Mouse (Mus musculus): ENCODE results near the gene Qsox1. TPM values are rescaled to one million over a fixed set of nuclear protein-coding genes. Genes with fewer than 3 reads are reported as not detected.

Qsox1 gene
- polyA plus RNA-seq, 1 experiment from 2014 or later: 26.2 TPM

- Histone ChIP-seq H3K4me3 (no peak overlapping the region), H3K4me1 (peaks cover 20% of the 10 kb centered on the region), H3K36me3 (peaks cover 55% of the 10 kb centered on the region), H3K9me3 (replicated peaks) (no peaks in the 10 kb centered on the region), H3K27ac (no peak overlapping the region), H3K27me3 (replicated peaks) (no peaks in the 10 kb centered on the region), H3K9ac (no peak overlapping the region), H3K4me2 (no peak overlapping the region)
- peak; percentile 58; the same call in 1 of the 2 replicates for ATAC-seq
- 57% methylated on average over 11 of the region's 11 CpGs for WGBS (ENCODE audit: insufficient replicate concordance)
These were observed 15.8 kb downstream of the Qsox1 start for GRCm38 (mm10) chr1:155796757-155797405.

GRCm38 (mm10) chr1:155795791-155796233 is 16.9 kb downstream of the Qsox1 start:
- Histone ChIP-seq H3K4me1 (peaks cover 20% of the 10 kb centered on the region), H3K27ac (no peak overlapping the region), H3K4me2 (no peak overlapping the region), H3K27me3 (replicated peaks) (no peaks in the 10 kb centered on the region), H3K36me3 (peaks cover 55% of the 10 kb centered on the region), H3K9ac (no peak overlapping the region), H3K4me3 (no peak overlapping the region), H3K9me3 (replicated peaks) (no peaks in the 10 kb centered on the region)
- WGBS (ENCODE audit: insufficient replicate concordance): 81% methylated on average over 5 of the region's 5 CpGs
- no peak for ATAC-seq

- H3K9ac ChIP-seq: no peak overlapping the region
- H3K4me2 ChIP-seq: no peak overlapping the region
- no peaks in the 10 kb centered on the region for H3K9me3 ChIP-seq (replicated peaks)
- WGBS (ENCODE audit: insufficient replicate concordance): 73% methylated on average over 6 of the region's 6 CpGs
- no peaks in the 10 kb centered on the region for H3K27me3 ChIP-seq (replicated peaks)
- no peak for ATAC-seq
- H3K4me1 ChIP-seq: peaks cover 20% of the 10 kb centered on the region
- H3K27ac ChIP-seq: no peak overlapping the region
- H3K36me3 ChIP-seq: peaks cover 54% of the 10 kb centered on the region
- no peak overlapping the region for H3K4me3 ChIP-seq
These were observed 17.8 kb downstream of the Qsox1 start for GRCm38 (mm10) chr1:155794855-155795254.

- Histone ChIP-seq H3K4me1 (peaks cover 12% of the 10 kb centered on the region), H3K9me3 (replicated peaks) (no peaks in the 10 kb centered on the region), H3K27me3 (replicated peaks) (no peaks in the 10 kb centered on the region), H3K27ac (no peak overlapping the region), H3K4me2 (no peak overlapping the region), H3K4me3 (no peak overlapping the region), H3K36me3 (peaks cover 70% of the 10 kb centered on the region), H3K9ac (no peak overlapping the region)
- 0 out of 2 replicates have a peak, but pooled peaks have one; percentile 28 for ATAC-seq
- WGBS (ENCODE audit: insufficient replicate concordance): 60% methylated on average over 5 of the region's 5 CpGs
These were observed 20.8 kb downstream of the Qsox1 start for GRCm38 (mm10) chr1:155791919-155792318.

- H3K27me3 ChIP-seq (replicated peaks): no peaks in the 10 kb centered on the region
- H3K27ac ChIP-seq: no peak overlapping the region
- no peak overlapping the region for H3K9ac ChIP-seq
- ATAC-seq: no peak
- no peaks in the 10 kb centered on the region for H3K9me3 ChIP-seq (replicated peaks)
- no peak overlapping the region for H3K4me2 ChIP-seq
- peaks cover 83% of the 10 kb centered on the region for H3K36me3 ChIP-seq
- 73% methylated on average over 16 of the region's 16 CpGs for WGBS (ENCODE audit: insufficient replicate concordance)
- H3K4me3 ChIP-seq: no peak overlapping the region
- 0 out of 2 replicates have a peak, but pooled peaks cover under 1% of the 10 kb centered on the region for H3K4me1 ChIP-seq
These were observed 22.3 kb downstream of the Qsox1 start for GRCm38 (mm10) chr1:155790111-155790974.

GRCm38 (mm10) chr1:155785886-155786285 is 26.8 kb downstream of the Qsox1 start:
- Histone ChIP-seq H3K4me2 (no peak overlapping the region), H3K4me1 (peaks cover 14% of the 10 kb centered on the region), H3K36me3 (peaks cover 76% of the 10 kb centered on the region), H3K9ac (no peak overlapping the region), H3K4me3 (no peak overlapping the region), H3K27ac (no peak overlapping the region), H3K27me3 (replicated peaks) (no peaks in the 10 kb centered on the region), H3K9me3 (replicated peaks) (no peaks in the 10 kb centered on the region)
- 69% methylated on average over 7 of the region's 7 CpGs for WGBS (ENCODE audit: insufficient replicate concordance)
- ATAC-seq: no peak

GRCm38 (mm10) chr1:155784343-155785205 is 28.1 kb downstream of the Qsox1 start:
- no peaks in the 10 kb centered on the region for H3K9me3 ChIP-seq (replicated peaks)
- no peak overlapping the region for H3K27ac ChIP-seq
- peaks cover 76% of the 10 kb centered on the region for H3K36me3 ChIP-seq
- H3K27me3 ChIP-seq (replicated peaks): no peaks in the 10 kb centered on the region
- 22% methylated on average over 19 of the region's 19 CpGs for WGBS (ENCODE audit: insufficient replicate concordance)
- no peak for ATAC-seq
- H3K4me1 ChIP-seq: peaks cover 14% of the 10 kb centered on the region
- H3K4me2 ChIP-seq: peak overlapping the region; percentile 38
- H3K9ac ChIP-seq: no peak overlapping the region
- H3K4me3 ChIP-seq: no peak overlapping the region

- H3K9me3 ChIP-seq (replicated peaks): no peaks in the 10 kb centered on the region
- H3K4me1 ChIP-seq: peaks cover 18% of the 10 kb centered on the region
- peaks cover 62% of the 10 kb centered on the region for H3K36me3 ChIP-seq
- no peak overlapping the region for H3K9ac ChIP-seq
- H3K27me3 ChIP-seq (replicated peaks): no peaks in the 10 kb centered on the region
- no peak overlapping the region for H3K4me2 ChIP-seq
- no peak overlapping the region for H3K4me3 ChIP-seq
- WGBS (ENCODE audit: insufficient replicate concordance): 52% methylated on average over 5 of the region's 5 CpGs
- no peak for ATAC-seq
- H3K27ac ChIP-seq: no peak overlapping the region
These were observed 30.3 kb downstream of the Qsox1 start for GRCm38 (mm10) chr1:155782382-155782781.

GRCm38 (mm10) chr1:155777641-155778625 is 34.8 kb downstream of the Qsox1 start:
- peaks cover 11% of the 10 kb centered on the region for H3K4me1 ChIP-seq
- H3K27me3 ChIP-seq (replicated peaks): no peaks in the 10 kb centered on the region
- no peak overlapping the region for H3K4me3 ChIP-seq
- ATAC-seq: peak; percentile 42; the same call in 1 of the 2 replicates
- no peak overlapping the region for H3K4me2 ChIP-seq
- 67% methylated on average over 14 of the region's 14 CpGs for WGBS (ENCODE audit: insufficient replicate concordance)
- peaks cover 36% of the 10 kb centered on the region for H3K36me3 ChIP-seq
- H3K27ac ChIP-seq: no peak overlapping the region
- H3K9me3 ChIP-seq (replicated peaks): no peaks in the 10 kb centered on the region
- no peak overlapping the region for H3K9ac ChIP-seq

- Histone ChIP-seq H3K4me1 (no peaks in the 10 kb centered on the region), H3K9ac (no peak overlapping the region), H3K27me3 (replicated peaks) (peaks cover 12% of the 10 kb centered on the region), H3K36me3 (no peaks in the 10 kb centered on the region), H3K4me2 (no peak overlapping the region), H3K4me3 (no peak overlapping the region), H3K27ac (no peak overlapping the region), H3K9me3 (replicated peaks) (no peaks in the 10 kb centered on the region)
- 68% methylated on average over 12 of the region's 12 CpGs for WGBS (ENCODE audit: insufficient replicate concordance)
- no peak for ATAC-seq
These were observed 53.5 kb downstream of the Qsox1 start for GRCm38 (mm10) chr1:155759167-155759566.

- Histone ChIP-seq H3K27me3 (replicated peaks) (peaks cover 16% of the 10 kb centered on the region), H3K4me3 (no peak overlapping the region), H3K9me3 (replicated peaks) (no peaks in the 10 kb centered on the region), H3K4me1 (no peaks in the 10 kb centered on the region), H3K4me2 (no peak overlapping the region), H3K27ac (no peak overlapping the region), H3K36me3 (no peaks in the 10 kb centered on the region), H3K9ac (no peak overlapping the region)
- WGBS (ENCODE audit: insufficient replicate concordance): 71% methylated on average over 4 of the region's 4 CpGs
- no peak for ATAC-seq
These were observed 54.0 kb downstream of the Qsox1 start for GRCm38 (mm10) chr1:155758711-155759110.
